Mouse (Mus musculus) ovary, postnatal 36 days (tissue): ENCODE measurements at regions not wholly inside any gene's neighbourhood (a gene's known extent, or its start where the extent isn't known, plus 50 kb on each side); places are given as distances from the start of the nearest gene placed in this dataset.
A peak's percentile ranks its signal among the peaks of the same experiment; 100 is the strongest.

Experiments used
- DNase-seq: peaks from one replicate; pipeline ENCODE4 v3.0.0; 2022; ENCODE audit warnings: low spot score, mixed read lengths

DNA sequence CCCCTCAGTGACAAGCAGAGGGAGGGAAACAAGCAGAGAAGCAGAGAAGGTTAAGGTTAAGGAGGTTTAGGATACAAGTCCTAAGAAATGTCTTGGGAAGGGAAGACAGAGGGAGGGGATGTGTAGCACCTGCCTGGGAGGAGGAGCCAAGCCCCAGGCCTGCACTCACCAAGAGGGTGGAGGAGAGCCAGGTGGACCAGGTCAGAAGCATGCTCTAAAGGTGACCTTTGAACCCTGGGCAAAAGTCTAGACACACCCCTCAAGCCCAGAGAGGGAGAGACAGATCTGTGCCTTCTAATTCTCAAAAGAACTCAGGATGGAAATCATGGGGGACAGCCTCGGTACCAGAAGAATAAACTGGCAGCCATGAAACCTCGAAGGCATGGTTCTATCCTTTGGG, 54.4 kb upstream of the Calm2 start:
- no peak for DNase-seq

DNA sequence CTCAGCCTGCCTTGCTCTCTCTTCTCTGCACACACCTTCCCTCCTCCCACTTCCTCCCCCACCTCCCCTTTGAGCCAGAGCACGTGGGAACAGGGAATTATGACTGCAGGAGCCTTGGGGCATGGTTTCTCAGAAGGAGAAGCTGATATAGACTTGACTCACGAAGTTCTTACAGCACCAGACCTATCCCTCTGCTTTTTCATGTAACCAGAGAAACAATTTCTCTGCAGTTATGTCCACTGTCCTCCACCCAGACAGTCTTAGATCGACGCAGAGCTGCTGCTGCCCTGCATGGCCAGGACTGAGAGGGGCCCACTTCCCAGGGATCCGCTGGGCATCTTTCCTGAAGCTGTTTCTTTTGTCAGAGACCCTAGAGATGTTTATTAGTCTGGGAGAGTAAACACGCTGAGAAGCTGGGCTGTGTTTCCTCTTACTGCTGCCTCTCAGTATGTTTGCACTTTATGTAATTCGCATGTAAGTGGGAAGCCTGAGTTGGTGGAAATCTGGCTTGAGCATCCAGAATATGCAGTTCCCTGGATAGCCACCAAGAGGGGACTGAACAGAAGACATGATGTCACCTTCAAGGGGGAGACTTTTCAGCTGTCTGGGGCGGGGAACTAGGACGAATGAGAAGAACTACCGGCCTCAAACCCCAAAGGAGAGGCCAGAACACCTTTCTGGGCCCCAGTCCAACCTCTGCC, 55.1 kb upstream of the Calm2 start:
- no peak for DNase-seq

DNA sequence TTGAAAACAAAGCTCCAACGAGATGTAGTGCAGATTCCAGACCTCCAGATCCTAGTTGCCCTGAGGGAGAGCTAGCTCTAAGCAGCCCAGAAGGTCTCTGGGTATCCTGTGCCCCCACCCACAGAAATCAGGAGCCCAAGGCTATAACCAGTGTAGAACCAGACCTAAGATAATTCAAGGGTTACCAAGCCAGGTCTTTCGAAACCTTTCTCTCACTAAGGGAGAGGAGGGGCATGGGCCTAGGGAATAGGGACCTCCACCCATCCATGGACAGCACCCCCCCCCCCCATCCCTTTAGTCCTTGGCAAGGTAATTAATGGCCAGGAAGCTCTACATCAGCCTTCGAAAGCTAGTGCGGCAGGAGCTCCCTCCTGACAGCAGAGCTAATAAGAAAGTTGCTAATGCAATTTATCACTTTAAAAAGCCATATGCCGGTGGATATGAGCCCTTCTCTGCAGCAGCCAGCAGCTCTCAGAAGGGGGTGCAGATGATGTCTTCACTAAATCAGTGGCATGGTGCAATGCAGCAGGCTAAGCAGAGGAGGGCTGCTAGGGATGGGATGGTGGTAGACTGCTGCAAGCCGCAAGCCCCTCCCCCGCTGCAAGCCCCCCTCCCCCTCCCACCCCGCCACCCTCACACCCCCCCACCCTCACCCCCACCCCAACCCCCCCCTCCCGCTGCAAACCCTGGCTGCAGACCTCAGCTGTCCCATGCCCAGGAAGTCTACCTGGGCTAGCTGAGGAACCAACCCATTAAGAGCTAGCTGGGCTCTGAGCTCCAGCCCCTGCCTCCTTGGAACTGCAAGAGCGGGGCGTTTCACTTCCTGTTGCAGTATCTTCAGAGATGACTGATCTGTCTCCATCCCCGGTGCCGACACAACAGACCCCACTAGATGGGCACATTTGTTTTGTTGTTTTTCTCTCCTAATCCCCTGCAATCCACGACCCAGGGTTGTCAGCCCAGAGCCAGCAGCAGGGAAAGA, 55.9 kb upstream of the Calm2 start:
- DNase-seq = no peak

DNA sequence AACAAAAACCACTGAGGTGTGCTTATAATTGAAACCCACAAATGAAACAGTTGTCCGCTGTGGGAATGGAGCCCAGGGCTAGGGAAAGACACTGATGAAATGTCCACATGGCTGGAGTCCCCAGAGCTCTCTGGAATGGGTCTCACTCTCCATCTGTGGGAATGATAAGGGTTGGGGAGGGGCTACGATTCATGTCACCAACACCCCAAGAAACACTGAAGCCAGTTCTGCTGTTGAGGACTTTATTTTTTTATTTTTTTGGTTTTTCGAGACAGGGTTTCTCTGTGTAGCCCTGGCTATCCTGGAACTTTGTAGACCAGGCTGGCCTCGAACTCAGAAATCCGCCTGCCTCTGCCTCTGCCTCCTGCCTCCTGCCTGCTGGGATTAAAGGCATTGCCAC, 56.8 kb upstream of the Calm2 start:
- no peak for DNase-seq

DNA sequence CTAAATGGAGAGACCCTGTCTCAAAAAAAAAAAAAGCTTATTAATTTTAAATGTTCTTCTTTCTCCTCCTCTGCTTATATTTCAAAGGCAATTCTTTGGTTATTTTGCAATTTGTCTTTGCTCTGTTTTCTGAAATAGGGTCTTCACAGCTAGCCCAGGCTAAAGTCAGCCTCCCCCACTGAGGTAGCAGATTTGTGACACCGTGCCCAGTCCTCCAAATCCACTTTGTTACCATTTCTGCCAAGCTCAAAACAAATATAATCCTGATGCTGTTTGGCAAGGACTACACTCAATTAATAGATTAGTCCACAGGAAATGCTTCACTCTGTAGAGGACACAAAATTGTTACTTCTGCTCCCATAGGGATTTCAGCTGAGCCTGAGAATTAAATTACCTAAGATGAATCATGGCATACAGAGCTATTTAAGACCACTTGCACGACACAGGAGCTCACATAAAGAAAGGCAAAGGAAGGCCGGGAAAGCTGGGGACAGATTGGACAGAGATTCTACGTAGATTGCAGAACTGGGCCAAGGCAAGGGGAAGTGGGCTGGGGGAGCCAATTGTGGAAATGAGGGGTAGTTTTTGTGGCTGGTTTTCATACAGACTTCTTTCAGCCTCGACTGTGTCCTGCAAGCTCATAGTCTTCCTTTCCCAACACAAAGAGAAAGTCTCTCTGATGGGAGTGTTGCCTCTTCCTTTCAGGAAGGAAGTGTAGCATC, 58.4 kb upstream of the Calm2 start:
- no peak for DNase-seq

DNA sequence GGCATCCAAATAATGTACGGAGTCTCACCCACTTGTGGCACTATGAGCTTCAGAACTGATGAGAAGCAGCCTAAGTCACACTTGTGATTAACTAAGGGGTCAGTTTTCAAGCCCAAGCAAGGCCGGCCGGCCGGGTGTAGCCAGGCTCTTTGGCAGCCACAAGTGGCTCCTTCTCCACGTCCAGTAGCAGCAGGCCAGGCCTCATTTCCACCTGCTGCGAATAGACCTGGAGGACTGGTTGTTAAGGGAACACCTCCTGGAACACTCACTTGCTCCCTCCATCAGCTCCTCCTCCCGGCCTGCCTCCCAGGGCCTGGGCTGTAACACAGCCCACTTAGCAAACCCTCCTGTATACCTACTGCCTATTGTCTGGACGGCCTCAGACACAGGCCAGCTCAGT, 61.1 kb upstream of the Calm2 start:
- DNase-seq = no peak

DNA sequence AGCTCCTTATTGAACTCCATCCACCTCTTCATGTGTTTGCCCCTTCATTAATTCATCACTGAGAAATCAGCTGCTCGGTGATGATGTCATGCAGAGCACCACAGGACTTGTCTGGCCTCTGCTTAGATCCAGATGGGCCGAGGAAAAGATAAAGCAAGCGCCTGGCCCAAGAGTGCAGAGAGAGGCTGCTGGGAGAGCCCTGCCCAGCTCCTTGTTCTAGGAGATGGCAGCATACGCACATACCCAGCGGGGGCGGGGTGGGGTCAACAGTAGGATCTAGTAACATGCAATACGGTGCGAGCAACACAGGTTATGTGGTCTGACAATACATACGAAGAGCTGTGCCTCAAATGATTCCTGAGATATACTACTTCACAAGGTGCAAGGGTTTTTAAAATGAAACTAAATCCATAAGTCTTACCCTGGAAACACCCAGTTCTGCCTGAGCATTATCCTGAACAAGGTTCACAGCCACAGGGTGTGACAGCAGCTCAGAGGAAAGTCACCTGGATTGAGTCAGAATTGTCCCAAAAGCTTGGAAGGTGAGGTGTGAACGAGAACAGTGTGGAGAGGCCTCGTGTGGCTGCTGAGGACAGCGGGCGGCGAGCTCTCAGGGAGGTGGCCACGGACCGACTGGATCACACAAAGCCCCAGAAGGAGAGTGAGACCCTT, 62.0 kb upstream of the Calm2 start:
- DNase-seq = no peak

DNA sequence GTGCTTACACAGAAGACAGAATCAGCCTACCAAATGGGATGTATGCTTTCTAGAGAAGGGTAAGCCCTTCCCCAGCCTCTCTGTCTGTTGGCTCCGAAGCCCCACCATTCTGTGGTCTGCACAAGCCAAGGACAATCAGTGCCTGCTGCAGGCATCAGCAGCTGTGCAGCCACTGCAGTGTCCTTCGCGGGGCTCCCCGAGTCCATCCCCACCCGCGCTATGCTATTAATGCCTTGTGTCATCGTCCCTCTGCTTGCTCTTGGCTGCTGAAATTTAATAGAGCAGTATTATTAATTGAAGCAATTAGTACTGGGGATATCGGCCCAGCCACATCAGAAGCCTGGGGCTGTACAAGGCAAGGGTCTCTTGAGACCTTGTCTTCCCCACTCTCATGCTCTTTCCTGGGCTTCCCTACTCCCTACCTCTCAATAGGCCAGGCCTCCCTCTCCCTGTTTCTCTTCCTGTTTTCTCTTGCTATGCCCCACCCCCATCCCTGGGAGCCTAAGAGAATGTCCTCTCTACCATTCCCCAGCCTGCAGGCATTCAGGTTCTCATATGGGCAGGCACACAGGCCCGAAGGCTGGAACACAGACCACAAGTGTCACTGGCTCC, 65.4 kb upstream of the Calm2 start:
- DNase-seq = no peak

DNA sequence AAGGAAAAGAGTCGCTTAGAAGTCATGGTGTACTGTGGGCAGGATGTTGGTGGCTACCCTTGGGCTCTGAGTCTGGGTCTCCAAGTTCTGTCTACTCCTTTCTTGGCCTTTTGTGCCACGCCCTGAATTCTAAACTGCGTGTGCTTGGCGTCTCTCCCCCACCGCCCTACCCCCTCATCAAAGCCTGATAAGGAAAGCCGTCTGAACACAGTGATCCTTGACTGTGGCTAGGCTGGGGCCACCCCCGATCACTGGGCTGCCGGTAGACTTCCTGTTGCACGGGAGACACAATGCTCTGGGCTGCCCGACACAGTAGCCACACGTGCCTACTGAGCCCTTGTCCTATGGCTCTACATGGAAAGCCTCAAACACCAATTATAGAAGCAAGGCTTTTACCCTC, 67.1 kb upstream of the Calm2 start:
- no peak for DNase-seq

DNA sequence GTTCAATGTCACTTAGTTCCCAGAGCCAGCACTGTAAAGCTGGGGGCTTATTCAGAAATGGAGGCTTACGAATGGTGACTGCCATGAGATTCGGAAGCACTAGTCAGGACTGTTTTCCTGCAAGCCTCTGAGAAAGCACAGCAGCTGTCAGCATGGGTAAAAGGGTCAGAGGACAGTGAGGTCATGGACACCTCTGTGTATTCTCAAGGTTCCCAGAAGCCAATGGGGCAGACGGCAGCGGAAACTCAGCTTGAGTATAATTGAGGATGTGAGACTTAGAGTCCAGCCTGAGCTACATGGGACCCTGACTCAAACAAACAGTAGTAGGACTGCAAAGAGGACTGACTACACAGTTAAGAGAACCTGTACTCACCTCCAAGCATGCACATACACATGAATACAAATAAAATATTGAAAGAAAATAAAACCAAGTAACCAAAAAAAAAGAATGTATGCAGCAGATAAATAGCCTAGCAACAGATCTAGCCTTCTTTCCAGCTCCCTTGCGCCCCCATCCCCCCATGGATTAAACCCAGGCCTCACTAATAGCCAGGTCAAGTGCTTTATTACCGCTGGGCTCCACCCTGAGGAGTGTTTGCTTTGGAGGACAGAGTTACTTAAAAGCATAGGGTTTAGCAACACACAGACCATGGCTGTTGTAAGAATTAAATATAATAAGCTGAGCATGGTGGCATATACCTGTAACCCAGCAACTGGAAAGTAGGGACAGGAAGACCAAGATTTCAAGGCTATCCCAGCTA, 67.8 kb upstream of the Calm2 start:
- DNase-seq = no peak

DNA sequence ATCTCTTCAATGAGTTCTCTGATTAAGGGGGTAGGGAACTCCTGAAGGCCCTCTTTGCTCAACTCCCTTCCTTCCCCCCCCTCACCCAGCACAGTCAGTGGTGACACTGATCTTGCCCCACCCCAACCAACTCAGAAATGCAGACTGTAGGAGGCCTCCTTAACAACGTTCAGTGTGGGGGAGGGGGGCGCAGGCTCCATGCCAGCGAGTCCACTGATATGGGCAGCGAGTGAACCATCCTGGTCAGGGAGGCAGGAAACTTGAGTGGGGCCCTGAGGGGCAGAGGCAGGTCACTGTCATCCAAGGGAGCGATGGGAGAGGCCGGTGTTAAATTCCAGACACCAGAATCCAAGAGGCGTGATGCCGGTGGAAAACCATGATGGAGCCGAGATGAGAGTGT, 70.5 kb upstream of the Calm2 start:
- DNase-seq = no peak

DNA sequence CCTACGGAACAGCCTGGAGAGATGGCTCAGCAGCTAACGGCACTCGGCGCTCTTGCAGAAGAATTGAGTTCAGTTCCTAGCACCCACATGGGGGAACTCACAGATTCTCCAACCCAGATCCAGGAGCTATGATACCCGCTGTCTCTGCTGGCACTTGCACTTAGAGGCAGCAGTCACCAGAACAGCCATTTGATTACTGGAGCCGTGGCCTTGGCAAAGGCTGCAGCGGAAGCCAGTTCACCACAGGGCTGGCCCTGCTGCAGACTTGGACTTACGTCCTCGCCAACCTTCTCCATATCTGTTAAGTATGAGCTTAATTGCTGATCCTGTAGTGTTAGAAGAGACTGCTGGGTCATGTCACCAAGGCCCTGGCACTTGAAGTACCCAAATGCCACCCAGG, 72.7 kb upstream of the Calm2 start:
- no peak for DNase-seq

DNA sequence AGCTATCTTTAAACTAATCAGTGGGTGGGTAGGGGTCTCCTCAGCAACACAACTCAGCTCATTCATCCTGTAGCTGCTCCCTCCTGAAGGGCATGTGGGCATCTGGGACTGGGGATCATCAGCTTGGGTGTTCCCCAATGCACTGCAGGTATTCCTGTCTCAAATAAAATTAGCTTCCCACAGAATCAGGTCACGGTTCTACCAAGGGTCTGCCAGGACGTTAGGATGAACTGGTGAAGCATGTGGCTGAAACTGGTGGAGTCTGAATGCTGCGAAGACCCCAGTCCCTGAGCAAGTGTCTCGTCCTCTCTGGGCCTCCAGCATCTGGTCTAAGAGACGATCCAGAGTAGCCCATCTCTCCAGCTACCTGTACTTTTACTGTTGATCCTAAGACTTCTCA, 74.1 kb upstream of the Calm2 start:
- DNase-seq = no peak

DNA sequence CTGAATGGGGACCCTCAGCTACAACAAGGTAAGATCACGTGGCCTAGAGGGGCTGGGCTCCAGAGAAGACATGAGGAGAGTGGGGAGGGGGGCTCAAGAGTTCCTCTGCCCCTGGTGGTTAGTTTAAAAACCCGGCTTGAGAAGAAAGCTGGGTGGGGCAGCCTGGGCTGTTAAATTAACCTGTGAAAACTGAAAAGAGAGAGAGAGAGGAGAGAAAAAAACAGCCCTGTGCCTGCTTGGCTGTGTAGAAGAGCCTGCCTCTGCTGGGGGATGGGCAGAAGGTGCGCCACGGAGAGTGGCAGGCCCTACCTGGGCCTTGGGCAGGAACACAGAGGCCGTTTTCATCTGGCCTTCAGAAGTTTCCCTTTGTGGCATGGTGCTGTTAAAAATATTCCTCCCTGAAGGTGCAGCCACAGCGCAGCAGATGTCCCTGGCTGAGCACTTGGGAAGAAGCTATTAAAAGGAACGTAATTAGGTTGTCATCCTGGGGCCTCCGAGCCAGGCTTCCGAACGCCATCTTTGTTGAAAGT, 75.0 kb upstream of the Calm2 start:
- no peak for DNase-seq

DNA sequence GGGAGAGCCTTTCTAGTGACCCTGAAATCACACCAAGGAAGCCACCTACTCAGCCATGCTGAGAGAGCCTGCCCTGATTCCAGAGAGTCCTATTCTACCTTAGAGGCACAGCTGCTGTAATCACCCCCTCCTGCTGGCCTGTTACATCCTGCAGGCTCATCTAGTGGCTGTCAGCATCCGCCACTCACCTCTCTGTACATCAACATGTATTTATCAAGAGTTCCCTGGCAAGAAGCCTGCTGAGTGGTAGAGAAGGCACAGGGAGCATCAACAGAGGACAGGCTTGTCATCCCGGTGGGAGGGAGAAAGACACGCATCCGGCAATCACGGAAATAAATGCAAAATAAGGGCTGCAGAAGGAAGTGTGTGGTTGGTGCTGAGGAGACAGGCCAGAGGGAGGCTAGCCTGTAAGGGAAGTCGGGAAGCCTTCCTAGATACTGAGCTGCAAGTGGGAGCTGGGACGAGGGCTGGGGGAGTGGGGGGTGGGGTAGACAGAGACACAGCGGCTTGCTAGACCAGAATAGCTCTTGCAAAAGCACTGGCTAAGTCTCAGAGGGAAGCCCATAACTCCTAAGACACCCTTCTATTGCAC, 75.9 kb upstream of the Calm2 start:
- DNase-seq = no peak

DNA sequence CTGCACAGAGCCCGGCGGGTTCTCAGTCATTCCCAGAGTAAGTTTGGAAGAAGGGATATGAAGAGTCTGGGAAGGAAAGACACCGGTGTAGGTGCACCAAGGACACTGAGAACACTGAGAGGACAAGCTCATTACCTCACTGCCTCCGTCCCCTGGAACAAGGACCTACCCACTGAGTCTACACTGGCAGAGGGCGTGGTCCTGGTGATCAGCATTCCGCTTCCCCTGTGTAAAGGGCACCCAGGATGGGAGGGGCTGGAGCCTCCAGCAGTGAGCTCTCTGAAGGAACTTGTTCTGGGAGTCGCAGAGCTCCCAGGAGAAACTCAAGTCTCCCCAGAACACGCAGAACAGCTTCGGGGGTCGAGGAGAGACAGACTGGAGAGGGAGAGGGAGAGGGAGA, 76.9 kb upstream of the Calm2 start:
- DNase-seq = no peak

DNA sequence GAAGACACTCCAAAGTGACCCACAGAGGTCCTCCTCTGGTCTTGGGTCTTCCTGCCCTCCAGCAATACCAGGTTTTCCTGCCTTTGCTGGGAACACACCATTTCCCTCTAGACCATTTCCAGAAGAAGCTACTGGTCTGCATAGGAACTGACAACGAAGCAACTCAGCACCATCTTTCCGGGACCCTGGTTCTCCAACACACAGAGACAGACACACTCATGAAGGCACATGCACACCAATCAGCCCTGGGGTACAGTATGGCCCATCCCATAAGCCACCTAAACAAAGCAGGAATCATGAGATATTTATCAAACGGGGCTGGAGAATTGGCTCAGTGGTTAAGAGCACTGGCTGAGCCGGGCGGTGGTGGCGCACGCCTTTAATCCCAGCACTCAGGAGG, 80.4 kb upstream of the Calm2 start:
- no peak for DNase-seq

DNA sequence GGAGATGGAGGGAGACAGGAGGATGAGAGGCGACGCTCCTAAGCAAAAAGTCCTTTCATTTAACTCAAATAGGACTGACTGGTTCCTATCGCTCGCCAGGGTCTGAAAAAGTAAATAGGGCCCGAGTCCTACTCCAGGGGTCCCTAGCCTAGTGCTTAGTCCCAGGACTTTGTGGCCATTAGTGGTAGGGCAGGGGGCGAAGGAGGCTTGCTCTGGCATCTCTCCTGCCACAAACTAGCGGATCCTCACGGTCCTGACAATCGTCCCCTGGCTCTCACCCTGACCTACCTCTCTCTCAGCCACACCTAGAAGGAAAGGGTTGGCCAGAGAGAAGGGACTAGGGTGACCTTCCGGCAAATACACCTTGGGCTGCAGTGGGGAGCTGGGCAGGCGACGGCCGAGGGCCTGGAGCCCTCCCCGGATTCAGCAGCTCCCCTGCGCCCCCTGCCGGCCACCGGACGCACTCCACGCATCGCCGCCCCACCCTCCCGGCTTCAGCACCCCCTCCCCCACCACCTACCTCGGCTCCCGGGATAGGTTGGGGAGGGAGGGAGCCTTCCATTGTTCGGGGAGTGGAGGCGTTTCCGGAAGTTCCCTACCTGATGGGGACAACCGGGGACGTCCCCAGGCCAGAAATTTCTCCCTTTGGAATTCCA, 83.6 kb upstream of the Calm2 start:
- peak; percentile 86 for DNase-seq

DNA sequence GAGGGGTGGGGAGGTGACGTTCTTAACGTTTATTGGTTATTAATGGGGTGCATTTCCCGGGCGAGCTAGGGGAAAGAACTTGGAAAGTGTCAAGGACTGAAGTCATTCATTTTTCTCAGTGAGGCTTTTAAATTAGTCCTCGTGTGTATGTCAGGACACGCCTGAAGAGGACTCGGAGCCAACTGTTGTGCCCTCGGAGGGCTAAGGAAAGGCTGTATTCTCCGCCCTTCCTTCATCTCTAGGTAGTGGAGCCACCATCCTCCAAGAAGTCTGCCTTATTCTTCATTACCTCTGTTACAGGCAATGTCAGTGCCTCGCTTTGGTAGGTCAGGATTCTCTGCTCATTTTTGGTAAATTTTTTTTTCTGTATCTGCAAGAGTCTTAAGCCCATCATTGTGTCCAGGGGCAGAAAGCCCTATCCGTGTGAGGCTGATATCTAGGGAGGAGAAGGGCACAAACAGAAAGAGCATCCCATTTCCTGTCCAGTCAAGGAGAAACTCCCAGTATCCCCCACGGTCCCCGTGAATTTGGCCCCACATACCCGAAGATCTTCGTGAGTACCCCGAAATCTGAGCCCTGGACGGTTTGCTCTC, 84.2 kb upstream of the Calm2 start:
- DNase-seq = no peak
